Mouse (Mus musculus) kidney, postnatal 0 days (tissue): Measurements from ENCODE around the gene Zbtb32. TPM values are rescaled to one million over a fixed set of nuclear protein-coding genes. Genes with fewer than 3 reads are reported as not detected.

ENCODE experiments used
- ATAC-seq: fragments of 200-750 bp; cut with Nextera tagmentation; replicated peaks from 2 replicates; pipeline ENCODE4 v1.8.0; 2017; ENCODE audit warnings: low read depth, moderate number of reproducible peaks, moderate TSS enrichment, moderate library complexity; ENCODE audit not compliant: low FRiP score
- DNase-seq: peaks from one replicate; pipeline ENCODE4 v3.0.0-alpha.2; 2016; ENCODE audit warnings: low spot score
- H3K27ac ChIP-seq: fragments of 300-500 bp; sonication (generic); 2 replicates; pipeline ENCODE4 v1.5.1; 2014; ENCODE audit warnings: mild to moderate bottlenecking
- H3K27me3 ChIP-seq: fragments of 300-500 bp; sonication (generic); 2 replicates; pipeline ENCODE4 v1.6.1; 2014; ENCODE audit warnings: low read length, mixed read lengths; ENCODE audit not compliant: insufficient read depth
- H3K36me3 ChIP-seq: fragments of 300-500 bp; sonication (generic); 2 replicates; pipeline ENCODE4 v1.6.1; 2014; ENCODE audit warnings: low read length, mixed read lengths; ENCODE audit not compliant: insufficient read depth
- H3K4me1 ChIP-seq: fragments of 300-500 bp; sonication (generic); replicated peaks from 2 replicates; pipeline ENCODE4 v1.6.1; 2014; ENCODE audit warnings: antibody characterized with exemption, low read length, mixed read lengths; ENCODE audit not compliant: insufficient read depth
- H3K4me2 ChIP-seq: fragments of 300-500 bp; sonication (generic); 2 replicates; pipeline ENCODE4 v1.6.1; 2014; ENCODE audit warnings: mild to moderate bottlenecking, low read length, moderate library complexity, mixed read lengths
- H3K4me3 ChIP-seq: fragments of 300-500 bp; sonication (generic); replicated peaks from 2 replicates; pipeline ENCODE4 v1.5.1; 2014; ENCODE audit warnings: low read depth, low read length
- H3K9ac ChIP-seq: fragments of 300-500 bp; sonication (generic); 2 replicates; pipeline ENCODE4 v1.6.1; 2014; ENCODE audit warnings: low read depth, low read length
- H3K9me3 ChIP-seq: fragments of 300-500 bp; sonication (generic); replicated peaks from 2 replicates; pipeline ENCODE4 v1.6.1; 2016; ENCODE audit warnings: low read length, inconsistent platforms, mixed read lengths
- CTCF ChIP-seq: IDR thresholded peaks from 2 replicates; pipeline ENCODE4 v1.5.1; 2016; ENCODE audit warnings: antibody characterized with exemption, low read depth, mild to moderate bottlenecking, moderate library complexity
- WGBS: fragments of 180-500 bp; shearing (Covaris S2); extraction: QIAGEN DNeasy Blood & Tissue Kit; methylation state at CpG from one replicate; pipeline ENCODE4 v1.1.7; 2014; 5-methylcytosine and 5-hydroxymethylcytosine counted together
- polyA plus RNA-seq: library from polyadenylated mRNA; unstranded; fragments of >200 nt; fragmentation: Nextera tagmentation; extraction: Ambion mirVana; gene quantifications from 2 replicates; pipeline ENCODE4 v1.2.1, GENCODE M21; 2015

Gene Zbtb32
- polyA plus RNA-seq, 1 experiment from 2014 or later: 1.6 TPM

DNA sequence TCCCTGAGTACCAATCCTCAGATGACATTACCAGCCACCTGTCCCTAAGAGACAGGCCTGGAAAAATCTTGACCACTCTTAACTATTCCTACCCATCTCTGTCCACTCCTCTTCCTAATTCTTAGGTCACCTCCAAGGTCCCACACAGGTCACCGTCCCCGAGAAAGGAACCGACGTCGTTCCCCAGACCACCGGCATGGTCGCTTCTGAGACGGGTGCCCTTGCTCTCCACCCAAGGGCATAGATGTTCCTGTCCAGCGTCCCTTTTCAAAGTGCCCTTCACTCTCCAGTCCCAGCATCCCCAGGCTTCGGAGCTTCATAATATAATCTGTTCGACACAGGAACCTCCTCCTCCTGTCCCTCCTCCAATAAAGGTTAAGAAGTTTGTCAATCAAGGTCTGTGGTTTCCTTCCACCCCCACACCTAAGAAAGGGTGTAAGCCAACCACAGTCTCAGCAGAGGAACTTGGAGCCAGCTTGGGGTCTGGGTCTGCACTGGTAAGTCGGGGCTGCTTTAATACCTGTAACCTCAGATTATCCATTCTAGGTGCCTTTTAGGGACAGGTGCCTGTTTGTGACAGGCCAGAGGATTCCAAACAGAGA lies 33.6 kb downstream of the Zbtb32 start, which contains the start of gene Igflr1:
Gene Igflr1, plus strand, starts transcription at position 458 of the 602 bp plus-strand sequence.
- H3K4me1 ChIP-seq: no peaks in the 10 kb centered on the region
- H3K27me3 ChIP-seq: no peaks in the 10 kb centered on the region
- WGBS: 93% methylated on average over 12 of the region's 12 CpGs
- peaks cover 31% of the 10 kb centered on the region for H3K36me3 ChIP-seq
- H3K9me3 ChIP-seq: no peaks in the 10 kb centered on the region
- H3K4me3 ChIP-seq: no peak within 1 kb of the TSS
- 0 out of 2 replicates have a peak within 1 kb of the TSS, but pooled peaks have one; percentile 58 for H3K4me2 ChIP-seq
- no peak for TF ChIP-seq CTCF
- H3K27ac ChIP-seq: no peak within 1 kb of the TSS
- H3K9ac ChIP-seq: no peak within 1 kb of the TSS
- DNase-seq (no peak), ATAC-seq (no peak)

DNA sequence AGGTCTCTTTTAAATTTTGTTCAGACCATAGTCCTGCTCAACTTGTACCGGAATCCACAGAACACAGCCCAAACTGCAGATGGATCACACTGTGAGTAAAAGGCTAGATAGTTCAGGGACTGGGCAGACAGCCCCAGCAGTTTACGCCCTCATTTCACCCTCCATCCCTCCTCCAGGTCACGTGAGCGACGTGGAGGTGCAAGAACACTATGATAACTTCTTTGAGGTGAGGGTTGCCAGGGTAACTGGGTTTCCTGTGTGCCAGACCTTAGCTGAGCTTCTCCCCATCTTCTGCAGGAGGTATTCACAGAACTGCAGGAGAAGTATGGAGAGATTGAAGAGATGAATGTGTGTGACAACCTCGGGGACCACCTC lies 34.8 kb downstream of the Zbtb32 start:
- peak overlapping the region; percentile 58 for H3K4me2 ChIP-seq
- no peaks in the 10 kb centered on the region for H3K27me3 ChIP-seq
- H3K9me3 ChIP-seq: no peaks in the 10 kb centered on the region
- ATAC-seq (no peak), DNase-seq (no peak)
- peak overlapping the region; percentile 86 for H3K4me3 ChIP-seq
- TF ChIP-seq CTCF: no peak
- 0 out of 2 replicates have a peak overlapping the region, but pooled peaks have one; percentile 86 for H3K9ac ChIP-seq
- H3K36me3 ChIP-seq: peaks cover 19% of the 10 kb centered on the region
- peak overlapping the region; percentile 97; the same call in 1 of the 2 replicates for H3K27ac ChIP-seq
- H3K4me1 ChIP-seq: peaks cover 2% of the 10 kb centered on the region; the same call in 1 of the 2 replicates
- 24% methylated on average over 6 of the region's 6 CpGs for WGBS

DNA sequence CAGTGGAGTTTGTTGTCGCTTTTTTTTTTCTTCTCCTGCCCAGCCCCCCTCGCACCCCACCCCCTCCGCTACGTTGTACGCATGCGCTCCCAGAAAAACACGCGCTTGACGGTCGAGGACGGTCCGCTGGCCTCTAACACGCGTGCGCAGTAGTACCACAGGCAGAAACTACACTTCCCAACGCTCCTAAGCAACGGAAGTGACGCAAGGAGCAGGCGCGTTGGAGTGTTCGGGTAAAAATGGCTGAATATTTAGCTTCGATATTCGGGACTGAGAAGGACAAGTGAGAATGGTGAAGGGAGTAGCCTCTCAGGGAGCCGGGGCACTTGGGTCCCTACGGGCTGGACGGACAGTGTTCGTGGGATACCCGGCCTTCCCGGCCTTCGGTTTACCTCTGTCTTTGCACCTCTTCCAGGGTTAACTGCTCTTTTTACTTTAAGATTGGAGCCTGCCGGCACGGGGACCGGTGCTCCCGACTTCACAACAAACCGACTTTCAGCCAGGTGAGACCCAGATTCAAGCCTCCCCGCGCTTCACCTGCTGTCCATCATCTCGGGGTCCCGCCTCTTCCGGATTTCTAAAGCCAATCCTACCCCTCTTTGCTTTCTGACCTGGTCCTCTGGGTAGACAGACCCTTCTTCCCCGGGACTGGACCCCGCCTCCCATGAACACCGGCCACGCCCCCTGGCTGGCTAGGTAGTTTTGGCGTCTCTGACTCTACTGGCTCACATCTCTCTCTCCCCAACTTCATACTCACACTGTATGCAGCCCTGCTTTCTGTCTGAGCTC lies 35.4 kb downstream of the Zbtb32 start, which contains the start of the genes U2af1l4, Gm49396 and Psenen:
Gene U2af1l4, plus strand, starts transcription at position 185 of the 789 bp plus-strand sequence.
Gene Gm49396, plus strand, starts transcription at position 228 of the 789 bp plus-strand sequence.
Gene Psenen, minus strand, starts transcription at position 511 of the 789 bp plus-strand sequence.
- peaks cover 8% of the 10 kb centered on the region for H3K4me1 ChIP-seq
- peaks cover 13% of the 10 kb centered on the region for H3K36me3 ChIP-seq
- ATAC-seq (peak; percentile 86), DNase-seq (peak; percentile 100)
- no peaks in the 10 kb centered on the region for H3K27me3 ChIP-seq
- peak within 1 kb of the TSS; percentile 97 for H3K27ac ChIP-seq
- H3K9me3 ChIP-seq: no peaks in the 10 kb centered on the region
- H3K4me2 ChIP-seq: peak within 1 kb of the TSS; percentile 82
- peak within 1 kb of the TSS; percentile 86 for H3K4me3 ChIP-seq
- WGBS: under 1% methylated on average over 43 of the region's 45 CpGs
- peak; percentile 36 for TF ChIP-seq CTCF
- H3K9ac ChIP-seq: peak within 1 kb of the TSS; percentile 86

DNA sequence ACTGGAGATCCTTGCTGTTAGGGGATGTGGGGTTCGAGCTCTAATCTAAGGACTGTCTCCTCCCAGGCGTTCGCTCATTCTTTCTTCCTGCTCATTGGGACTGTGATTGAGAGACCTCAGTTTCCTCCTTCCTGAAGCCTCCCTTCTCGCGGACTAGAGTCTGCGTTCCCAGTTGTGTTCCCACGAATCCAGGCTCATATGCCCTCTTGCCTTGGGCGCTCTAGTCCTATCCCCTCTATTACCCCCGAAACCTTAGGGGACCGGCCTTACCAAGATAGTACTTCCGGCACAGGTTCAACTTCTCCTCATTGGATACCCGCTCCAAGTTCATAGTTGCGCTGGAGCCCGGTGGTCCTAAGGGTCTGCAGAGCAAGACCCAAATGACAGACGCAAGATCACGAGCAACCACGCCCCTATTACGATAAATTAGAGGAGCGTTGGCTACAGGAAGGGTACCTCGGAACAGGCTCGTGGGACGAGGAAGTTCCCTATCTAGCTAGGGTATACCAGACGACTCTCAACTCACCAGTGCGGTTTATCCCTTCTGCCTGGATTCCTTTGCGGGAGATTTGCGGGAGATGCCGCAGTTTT lies 36.1 kb downstream of the Zbtb32 start:
- ATAC-seq: no peak
- H3K27ac ChIP-seq: peak overlapping the region; percentile 97
- no peaks in the 10 kb centered on the region for H3K27me3 ChIP-seq
- H3K36me3 ChIP-seq: peaks cover 10% of the 10 kb centered on the region; the same call in 1 of the 2 replicates
- H3K4me1 ChIP-seq: peaks cover 9% of the 10 kb centered on the region
- 1% methylated on average over 27 of the region's 27 CpGs for WGBS
- no peaks in the 10 kb centered on the region for H3K9me3 ChIP-seq
- peak overlapping the region; percentile 65 for H3K9ac ChIP-seq
- H3K4me3 ChIP-seq: peak overlapping the region; percentile 86
- H3K4me2 ChIP-seq: peak overlapping the region; percentile 82
- no peak for TF ChIP-seq CTCF
- DNase-seq: peak; percentile 21

DNA sequence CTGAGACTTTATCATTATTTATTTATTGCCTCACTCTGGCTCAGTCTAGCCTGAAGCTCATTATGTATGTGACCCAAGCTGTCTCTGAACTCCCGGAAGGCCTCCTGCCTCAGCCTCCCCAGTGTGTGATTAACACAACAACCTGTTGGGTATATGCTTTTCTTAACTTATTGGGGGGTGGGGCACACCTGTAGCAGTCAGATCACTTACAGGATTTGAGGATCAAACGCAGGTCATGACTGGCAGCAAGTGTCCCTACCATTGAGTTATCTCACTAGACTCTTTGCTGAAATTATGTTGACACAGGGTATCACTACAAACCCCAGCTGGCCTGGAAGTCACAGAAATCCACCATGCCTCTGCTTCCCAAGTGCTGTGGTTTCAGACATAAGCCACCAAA lies 38.4 kb downstream of the Zbtb32 start:
- H3K36me3 ChIP-seq: peaks cover 23% of the 10 kb centered on the region; the same call in 1 of the 2 replicates
- peaks cover 9% of the 10 kb centered on the region for H3K4me1 ChIP-seq
- peak overlapping the region; percentile 90 for H3K4me2 ChIP-seq
- no peak for ATAC-seq
- no peak for TF ChIP-seq CTCF
- H3K27ac ChIP-seq: no peak overlapping the region
- no peak overlapping the region for H3K9ac ChIP-seq
- H3K9me3 ChIP-seq: no peaks in the 10 kb centered on the region
- 71% methylated on average over 2 of the region's 2 CpGs for WGBS
- no peak overlapping the region for H3K4me3 ChIP-seq
- no peaks in the 10 kb centered on the region for H3K27me3 ChIP-seq
- no peak for DNase-seq

DNA sequence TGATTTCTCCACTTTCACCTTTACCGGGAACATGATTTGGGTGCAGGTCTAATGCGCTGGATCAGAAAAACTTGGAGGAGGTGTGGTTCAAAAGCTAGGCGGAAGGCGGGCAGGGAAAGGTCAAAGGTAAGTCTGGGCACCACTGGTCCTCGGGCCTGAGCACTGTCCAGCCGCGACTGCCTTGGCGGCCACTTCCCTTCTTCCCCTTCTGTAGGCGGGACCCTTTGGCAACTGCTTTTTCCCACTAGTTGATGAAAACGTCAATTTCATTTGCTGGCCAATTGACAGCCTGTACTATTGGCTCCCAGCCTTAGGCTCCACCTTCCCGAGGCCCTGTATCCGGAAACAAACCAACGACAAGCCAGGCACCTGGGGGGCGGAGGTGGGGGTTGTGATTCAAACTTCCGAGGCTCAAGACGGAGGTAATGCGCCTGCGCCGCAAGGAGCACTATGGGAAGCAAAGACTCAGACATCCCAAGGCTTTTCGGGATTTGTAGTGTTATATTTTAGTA lies 39.2 kb downstream of the Zbtb32 start, which contains the start of gene Lin37:
Gene Lin37, minus strand, starts transcription at position 396 of the 512 bp plus-strand sequence.
- Histone ChIP-seq H3K36me3 (peaks cover 21% of the 10 kb centered on the region; the same call in 1 of the 2 replicates), H3K27ac (peak within 1 kb of the TSS; percentile 54; the same call in 1 of the 2 replicates), H3K27me3 (no peaks in the 10 kb centered on the region), H3K4me2 (peak within 1 kb of the TSS; percentile 90), H3K9ac (peak within 1 kb of the TSS; percentile 63), H3K9me3 (no peaks in the 10 kb centered on the region), H3K4me3 (peak within 1 kb of the TSS; percentile 42), H3K4me1 (peaks cover 9% of the 10 kb centered on the region)
- 0% methylated on average over 20 of the region's 20 CpGs for WGBS
- ATAC-seq (peak; percentile 85), DNase-seq (peak; percentile 99)
- TF ChIP-seq CTCF: no peak
